Mouse (Mus musculus): ENCODE measurements around the gene Hadha. TPM values are rescaled to one million over a fixed set of nuclear protein-coding genes. Genes with fewer than 3 reads are reported as not detected.

Hadha gene
- 116 and 122 TPM in 2 replicates for polyA plus RNA-seq (2012; rRNA removed)

DNA sequence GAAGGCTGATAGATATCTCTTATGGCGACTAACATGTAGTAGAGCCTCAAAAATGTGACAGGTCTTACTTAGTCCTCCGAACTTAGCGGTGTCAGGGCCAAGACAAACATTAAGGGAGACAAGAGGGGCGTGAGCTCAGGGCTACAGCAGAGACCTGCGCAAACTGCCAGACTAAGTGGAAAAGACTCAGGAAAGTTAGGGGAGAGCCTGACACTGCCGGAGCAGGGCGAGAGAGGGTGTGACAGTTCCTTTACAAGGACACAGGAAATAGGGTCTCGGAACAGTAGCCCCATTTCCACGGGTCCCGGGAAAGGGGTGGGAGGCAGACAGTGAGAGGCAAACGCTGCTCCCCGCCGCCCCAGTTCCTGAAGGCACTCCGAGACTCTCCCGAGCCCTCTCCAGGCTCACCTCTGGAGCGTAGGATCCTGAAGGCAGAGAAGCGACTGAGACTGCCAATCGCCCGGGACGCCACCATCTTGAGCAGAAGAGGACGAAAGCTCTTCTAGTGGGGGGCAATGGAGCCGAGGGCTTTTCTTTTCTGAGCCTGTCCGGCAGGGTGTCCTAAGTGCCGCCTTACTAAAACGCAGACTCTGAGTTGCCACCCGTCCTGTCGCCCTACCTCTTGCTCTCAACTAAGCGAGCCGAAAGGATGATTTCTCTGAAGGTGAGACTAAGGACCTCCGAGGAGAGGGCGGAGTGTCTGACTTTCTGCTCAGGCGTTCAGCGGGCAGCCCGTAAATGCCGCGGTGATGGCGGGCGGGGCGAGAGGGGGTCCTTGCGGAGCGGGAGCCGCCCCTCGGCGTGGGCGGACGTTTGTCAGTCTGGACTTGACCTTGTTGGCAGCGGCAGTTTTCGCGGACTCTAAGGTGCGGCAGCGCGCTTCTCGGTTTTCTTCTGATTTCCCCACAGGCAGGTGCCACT, at the start of gene Hadha, which contains the start of gene Hadhb:
Hadha (minus strand) TSS at position 689 of the 921 bp plus-strand sequence.
Hadhb (plus strand) TSS at position 775 of the 921 bp plus-strand sequence.
- peak within 1 kb of the TSS; percentile 96 for H3K4me3 ChIP-seq (ENCODE audit: insufficient read depth, low read depth, low read length)

DNA sequence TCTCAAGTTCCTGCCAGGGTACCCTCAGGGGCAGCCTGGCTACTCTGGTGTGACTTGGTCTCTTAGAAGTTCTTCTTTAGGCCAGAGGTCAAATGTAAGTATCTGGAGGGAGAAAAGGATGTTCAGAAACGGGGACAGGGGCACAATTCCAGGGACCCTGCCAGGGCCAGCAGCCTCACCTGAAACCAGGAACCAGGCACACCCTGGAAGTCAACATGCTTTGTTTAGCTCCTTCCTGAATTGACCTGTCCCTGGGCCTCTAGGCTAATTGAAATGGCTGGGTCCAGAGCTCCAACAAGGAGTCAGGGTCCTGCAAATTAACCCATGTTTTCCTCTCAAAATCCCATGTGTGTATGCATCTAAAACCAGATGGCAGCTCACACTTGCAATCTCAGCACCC, 49.5 kb upstream of the Hadha start:
- no peaks in the 10 kb centered on the region for H3K4me1 ChIP-seq (ENCODE audit: control insufficient read depth, insufficient read depth, low read length)
- H3K36me3 ChIP-seq (ENCODE audit: control insufficient read depth, insufficient read depth, low read length), result no peaks in the 10 kb centered on the region
- TF ChIP-seq POLR2A (IDR thresholded peaks at IDR 0.05; ENCODE audit: low read depth, low read length) (no peak), CTCF (conservative IDR thresholded peaks at IDR 0.05; ENCODE audit: insufficient read depth, insufficient read length, low read depth, low read length) (no peak)
- no peak for DNase-seq
- no peaks in the 10 kb centered on the region for H3K27me3 ChIP-seq (replicated peaks; ENCODE audit: control insufficient read depth, insufficient read depth, low read length)
- no peak overlapping the region for H3K4me3 ChIP-seq (ENCODE audit: insufficient read depth, low read depth, low read length)
- H3K27ac ChIP-seq (ENCODE audit: insufficient read depth, low read depth, low read length), result no peak overlapping the region
- 81% methylated on average over 1 of the region's 1 CpGs for WGBS

More for the DNA sequence above, at the start of gene Hadha, which contains the start of gene Hadhb:
- WGBS, result under 1% methylated on average over 53 of the region's 53 CpGs
- Histone ChIP-seq H3K4me1 (ENCODE audit: control insufficient read depth, insufficient read depth, low read length) (peaks cover 9% of the 10 kb centered on the region; the same call in 1 of the 2 replicates), H3K36me3 (ENCODE audit: control insufficient read depth, insufficient read depth, low read length) (no peaks in the 10 kb centered on the region), H3K27me3 (replicated peaks; ENCODE audit: control insufficient read depth, insufficient read depth, low read length) (no peaks in the 10 kb centered on the region), H3K27ac (ENCODE audit: insufficient read depth, low read depth, low read length) (peak within 1 kb of the TSS; percentile 100)
- TF ChIP-seq CTCF (conservative IDR thresholded peaks at IDR 0.05; ENCODE audit: insufficient read depth, insufficient read length, low read depth, low read length) (no peak), POLR2A (IDR thresholded peaks at IDR 0.05; ENCODE audit: low read depth, low read length) (peak; percentile 86)
- peak; percentile 95 for DNase-seq

DNA sequence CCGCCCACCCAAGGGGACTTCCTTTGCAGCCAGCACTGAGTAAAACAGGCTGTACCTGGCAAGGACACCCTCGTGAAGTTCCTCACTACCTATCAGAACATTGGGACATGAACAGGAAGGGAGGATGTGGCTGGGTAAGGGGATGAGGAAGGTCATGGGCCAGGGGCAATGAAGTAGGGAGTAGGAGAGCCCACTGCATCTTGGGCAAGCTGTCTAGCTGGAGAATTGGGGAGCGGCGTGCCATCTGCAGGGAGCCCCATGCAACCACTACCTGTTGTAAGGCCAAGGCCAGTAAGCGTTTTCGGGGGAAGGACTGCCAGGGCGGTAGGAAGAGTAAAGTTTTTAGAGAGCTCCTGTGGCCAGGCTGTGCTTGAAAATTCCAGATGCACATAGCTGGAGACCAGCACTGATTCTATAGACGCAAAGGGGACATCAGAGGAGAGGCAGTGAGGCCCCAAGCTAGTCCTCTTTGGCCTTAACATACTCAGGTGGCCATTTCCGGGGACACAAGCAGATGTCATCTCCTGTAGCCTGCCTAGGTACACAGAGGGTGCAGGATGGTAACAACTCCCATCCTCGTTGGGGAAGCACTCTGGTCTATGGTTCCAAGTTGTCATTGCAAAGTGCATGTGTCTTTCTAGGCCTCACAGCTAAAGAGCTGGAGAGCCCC, 48.4 kb upstream of the Hadha start:
- no peak for DNase-seq
- 80% methylated on average over 10 of the region's 10 CpGs for WGBS
- H3K27ac ChIP-seq (ENCODE audit: insufficient read depth, low read depth, low read length), result no peak overlapping the region
- no peaks in the 10 kb centered on the region for H3K36me3 ChIP-seq (ENCODE audit: control insufficient read depth, insufficient read depth, low read length)
- TF ChIP-seq CTCF (conservative IDR thresholded peaks at IDR 0.05; ENCODE audit: insufficient read depth, insufficient read length, low read depth, low read length), result no peak
- no peak for TF ChIP-seq POLR2A (IDR thresholded peaks at IDR 0.05; ENCODE audit: low read depth, low read length)
- H3K4me1 ChIP-seq (ENCODE audit: control insufficient read depth, insufficient read depth, low read length), result no peaks in the 10 kb centered on the region
- no peak overlapping the region for H3K4me3 ChIP-seq (ENCODE audit: insufficient read depth, low read depth, low read length)
- no peaks in the 10 kb centered on the region for H3K27me3 ChIP-seq (replicated peaks; ENCODE audit: control insufficient read depth, insufficient read depth, low read length)

DNA sequence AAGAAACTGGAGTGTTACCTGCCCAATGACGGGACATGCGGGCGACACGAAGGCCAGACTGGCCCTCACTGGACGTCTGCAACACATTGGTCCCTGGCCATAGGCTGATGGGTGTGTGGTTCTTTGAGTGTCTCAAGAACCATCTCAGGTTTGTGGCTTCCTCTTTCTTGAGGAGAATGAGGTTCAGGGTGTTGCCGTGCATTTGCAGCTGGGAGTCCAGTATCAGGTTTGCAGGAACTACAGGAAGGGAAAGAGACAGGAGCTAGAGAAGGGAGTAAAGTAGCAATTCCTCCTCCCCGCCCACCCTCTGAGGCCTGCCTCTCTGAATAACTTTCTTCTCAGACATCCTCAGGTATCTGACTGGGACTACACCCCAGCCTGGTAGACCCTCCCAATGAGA, 47.3 kb upstream of the Hadha start:
- WGBS, result 79% methylated on average over 7 of the region's 7 CpGs
- H3K27ac ChIP-seq (ENCODE audit: insufficient read depth, low read depth, low read length), result no peak overlapping the region
- DNase-seq, result no peak
- no peaks in the 10 kb centered on the region for H3K4me1 ChIP-seq (ENCODE audit: control insufficient read depth, insufficient read depth, low read length)
- H3K36me3 ChIP-seq (ENCODE audit: control insufficient read depth, insufficient read depth, low read length), result no peaks in the 10 kb centered on the region
- no peaks in the 10 kb centered on the region for H3K27me3 ChIP-seq (replicated peaks; ENCODE audit: control insufficient read depth, insufficient read depth, low read length)
- no peak for TF ChIP-seq CTCF (conservative IDR thresholded peaks at IDR 0.05; ENCODE audit: insufficient read depth, insufficient read length, low read depth, low read length)
- no peak for TF ChIP-seq POLR2A (IDR thresholded peaks at IDR 0.05; ENCODE audit: low read depth, low read length)
- no peak overlapping the region for H3K4me3 ChIP-seq (ENCODE audit: insufficient read depth, low read depth, low read length)

DNA sequence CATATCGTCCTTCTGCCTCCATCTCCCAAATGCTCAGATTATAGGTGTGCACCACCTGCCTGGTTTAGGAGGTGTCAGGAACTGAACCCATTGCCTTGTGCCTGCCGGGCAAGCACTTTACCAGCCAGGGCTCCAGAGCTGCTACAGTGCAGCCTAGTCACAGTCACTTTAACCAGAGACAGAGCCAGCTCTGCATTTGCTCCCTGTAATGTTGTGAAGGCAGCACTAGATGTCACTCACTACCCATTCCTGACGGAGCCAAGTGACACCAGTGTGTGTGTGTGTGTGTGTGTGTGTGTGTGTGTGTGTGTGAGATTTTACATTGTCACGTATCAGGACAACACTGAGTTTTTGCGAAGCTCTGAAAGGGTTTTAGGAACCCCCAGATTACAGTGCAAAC, 46.6 kb upstream of the Hadha start:
- no peak overlapping the region for H3K27ac ChIP-seq (ENCODE audit: insufficient read depth, low read depth, low read length)
- peak; percentile 33 for DNase-seq
- H3K4me3 ChIP-seq (ENCODE audit: insufficient read depth, low read depth, low read length), result no peak overlapping the region
- H3K36me3 ChIP-seq (ENCODE audit: control insufficient read depth, insufficient read depth, low read length), result no peaks in the 10 kb centered on the region
- TF ChIP-seq CTCF (conservative IDR thresholded peaks at IDR 0.05; ENCODE audit: insufficient read depth, insufficient read length, low read depth, low read length) (peak; percentile 84), POLR2A (IDR thresholded peaks at IDR 0.05; ENCODE audit: low read depth, low read length) (no peak)
- 38% methylated on average over 5 of the region's 5 CpGs for WGBS
- no peaks in the 10 kb centered on the region for H3K27me3 ChIP-seq (replicated peaks; ENCODE audit: control insufficient read depth, insufficient read depth, low read length)
- no peaks in the 10 kb centered on the region for H3K4me1 ChIP-seq (ENCODE audit: control insufficient read depth, insufficient read depth, low read length)

DNA sequence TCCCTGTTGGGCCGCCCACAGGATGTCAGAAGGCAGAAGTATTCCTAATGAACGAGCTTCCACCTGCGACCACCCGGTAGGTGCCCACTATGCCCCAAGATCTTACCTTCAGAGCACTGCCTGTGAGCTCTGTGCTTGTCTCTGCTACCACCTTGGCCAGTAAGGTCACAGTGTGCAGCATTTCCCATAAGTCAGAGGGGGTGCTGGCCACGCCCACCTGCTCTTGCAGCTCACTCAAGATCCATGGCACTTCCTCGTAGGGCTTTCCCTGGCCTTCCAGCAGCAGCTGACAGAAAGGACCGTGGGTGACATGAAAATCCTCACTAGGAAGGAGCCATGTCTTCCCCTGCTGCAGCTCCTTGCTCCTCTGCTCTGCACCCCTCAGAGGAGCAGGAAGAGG, 43.3 kb upstream of the Hadha start:
- no peak overlapping the region for H3K4me3 ChIP-seq (ENCODE audit: insufficient read depth, low read depth, low read length)
- WGBS, result 62% methylated on average over 7 of the region's 7 CpGs
- TF ChIP-seq POLR2A (IDR thresholded peaks at IDR 0.05; ENCODE audit: low read depth, low read length) (no peak), CTCF (conservative IDR thresholded peaks at IDR 0.05; ENCODE audit: insufficient read depth, insufficient read length, low read depth, low read length) (no peak)
- no peaks in the 10 kb centered on the region for H3K36me3 ChIP-seq (ENCODE audit: control insufficient read depth, insufficient read depth, low read length)
- no peak for DNase-seq
- no peaks in the 10 kb centered on the region for H3K4me1 ChIP-seq (ENCODE audit: control insufficient read depth, insufficient read depth, low read length)
- no peaks in the 10 kb centered on the region for H3K27me3 ChIP-seq (replicated peaks; ENCODE audit: control insufficient read depth, insufficient read depth, low read length)
- H3K27ac ChIP-seq (ENCODE audit: insufficient read depth, low read depth, low read length), result no peak overlapping the region

GRCm38 (mm10) chr5:30195340-30195739, 40.4 kb upstream of the Hadha start:
- DNase-seq, result no peak
- H3K36me3 ChIP-seq (ENCODE audit: control insufficient read depth, insufficient read depth, low read length), result no peaks in the 10 kb centered on the region
- 89% methylated on average over 5 of the region's 5 CpGs for WGBS
- no peak overlapping the region for H3K27ac ChIP-seq (ENCODE audit: insufficient read depth, low read depth, low read length)
- TF ChIP-seq CTCF (conservative IDR thresholded peaks at IDR 0.05; ENCODE audit: insufficient read depth, insufficient read length, low read depth, low read length) (no peak), POLR2A (IDR thresholded peaks at IDR 0.05; ENCODE audit: low read depth, low read length) (no peak)
- H3K4me3 ChIP-seq (ENCODE audit: insufficient read depth, low read depth, low read length), result no peak overlapping the region
- no peaks in the 10 kb centered on the region for H3K27me3 ChIP-seq (replicated peaks; ENCODE audit: control insufficient read depth, insufficient read depth, low read length)
- H3K4me1 ChIP-seq (ENCODE audit: control insufficient read depth, insufficient read depth, low read length), result no peaks in the 10 kb centered on the region

Measured in kidney, adult 2 months (tissue).